Comparison of ENCODE assay signal across 21 mouse cellular contexts in the genomic region with DNA sequence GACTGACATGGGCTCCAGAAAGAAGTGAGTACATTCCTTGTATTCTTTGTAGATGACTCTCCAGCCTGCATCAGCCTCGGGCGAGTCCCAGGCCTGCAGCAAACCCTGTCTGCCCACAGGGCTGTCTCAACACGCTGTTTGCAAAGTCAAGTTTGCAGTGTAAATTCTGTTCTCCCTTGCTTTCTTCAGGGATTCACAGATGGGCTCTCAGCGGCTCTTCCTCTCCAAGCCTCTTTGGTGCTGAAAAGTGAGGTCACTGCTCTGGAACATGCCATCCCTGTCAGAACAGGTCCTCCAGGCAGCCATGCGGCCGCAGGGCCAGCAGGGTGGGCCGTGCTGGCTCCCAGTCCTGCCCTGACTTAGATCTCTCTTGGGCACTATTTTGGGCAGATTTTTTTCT. TPM values are rescaled to one million over a fixed set of nuclear protein-coding genes. Genes with fewer than 3 reads are reported as not detected.
A peak's percentile ranks its signal among the peaks of the same experiment; 100 is the strongest.
DNase-seq lines count a peak whose midpoint lies in the region; ATAC-seq lines count a peak whose summit lies in the region.
"Had no signal": no experiment of that assay in that cellular context is flagged by ENCODE, and none has a peak within 500 bp of the region (broad histone marks: within the 10 kb centered on the region; RNA-seq: fewer than 3 reads in every experiment).

No protein-coding gene starts in this region.

- H3K27ac ChIP-seq in heart, embryonic 12.5 days (ENCODE audit: poor library complexity, severe bottlenecking): peak overlapping the region; percentile 31; the same call in 1 of the 2 replicates
- peak overlapping the region; percentile 5; the same call in 1 of the 2 replicates for H3K27ac ChIP-seq in stomach, embryonic 16.5 days (ENCODE audit: low read length)
- H3K27ac ChIP-seq: embryonic facial prominence, embryonic 13.5 days; hindbrain, postnatal 0 days; liver, embryonic 15.5 days; midbrain, embryonic 15.5 days had no signal

- no peaks in the 10 kb centered on the region for H3K27me3 ChIP-seq in heart, embryonic 12.5 days (replicated peaks)
- no peaks in the 10 kb centered on the region for H3K27me3 ChIP-seq in stomach, embryonic 16.5 days (ENCODE audit: control insufficient read depth, insufficient read depth, low read length)
- H3K27me3 ChIP-seq: embryonic facial prominence, embryonic 13.5 days; liver, embryonic 15.5 days; midbrain, embryonic 15.5 days had no signal

- 49% methylated on average over 7 of the region's 7 CpGs for WGBS in heart, embryonic 12.5 days
- 67% methylated on average over 7 of the region's 7 CpGs for WGBS in stomach, embryonic 16.5 days

- H3K9me3 ChIP-seq in heart, embryonic 12.5 days (replicated peaks): no peaks in the 10 kb centered on the region
- no peaks in the 10 kb centered on the region for H3K9me3 ChIP-seq in stomach, embryonic 16.5 days (replicated peaks; ENCODE audit: control insufficient read depth, low read length)
- H3K9me3 ChIP-seq: embryonic facial prominence, embryonic 13.5 days; forebrain, embryonic 10.5 days; liver, embryonic 15.5 days; megakaryocyte, embryonic 14.5 days; midbrain, embryonic 15.5 days had no signal

- peak; percentile 41 to 46 for DNase-seq in cerebellum, adult 18-20 months
- no peak for DNase-seq in cerebellum, postnatal 14 days
- no peak for DNase-seq in heart, adult 9 months (ENCODE audit: low spot score in 2 of 2)
- DNase-seq in cerebellum, adult 9-10 months: peak; percentile 46
- DNase-seq in kidney, adult 11 months: no peak
- DNase-seq: adrenal gland, postnatal 14 days; B cell, adult 2 months; gastrocnemius, postnatal 10 days; kidney, adult 9 months; kidney, postnatal 4 days; lung, postnatal 10 days; right cerebral cortex, adult 18-20 months; spleen, adult 18-20 months had no signal

- H3K4me2 ChIP-seq in heart, embryonic 12.5 days: no peak overlapping the region
- H3K4me2 ChIP-seq in stomach, embryonic 16.5 days (ENCODE audit: low read depth, low read length): no peak overlapping the region
- H3K4me2 ChIP-seq: embryonic facial prominence, embryonic 13.5 days; liver, embryonic 15.5 days; midbrain, embryonic 15.5 days had no signal

- H3K9ac ChIP-seq in heart, embryonic 12.5 days: no peak overlapping the region
- H3K9ac ChIP-seq in stomach, embryonic 16.5 days (ENCODE audit: low read length): no peak overlapping the region
- H3K9ac ChIP-seq: embryonic facial prominence, embryonic 13.5 days; liver, embryonic 15.5 days; midbrain, embryonic 15.5 days had no signal

- H3K4me1 ChIP-seq in heart, embryonic 12.5 days (replicated peaks): peaks cover 65% of the 10 kb centered on the region
- H3K4me1 ChIP-seq in stomach, embryonic 16.5 days (ENCODE audit: control insufficient read depth, insufficient read depth, low read length): peaks cover 17% of the 10 kb centered on the region

- no peaks in the 10 kb centered on the region for H3K36me3 ChIP-seq in heart, embryonic 12.5 days
- H3K36me3 ChIP-seq in stomach, embryonic 16.5 days (ENCODE audit: control insufficient read depth, insufficient read depth, low read length): no peaks in the 10 kb centered on the region
- H3K36me3 ChIP-seq: embryonic facial prominence, embryonic 13.5 days; forebrain, embryonic 10.5 days; liver, embryonic 15.5 days; midbrain, embryonic 15.5 days had no signal

- no peak for ATAC-seq in heart, embryonic 12.5 days (ENCODE audit: insufficient number of reproducible peaks, low FRiP score)
- ATAC-seq in stomach, embryonic 16.5 days (ENCODE audit: insufficient read depth, low FRiP score): no peak
- ATAC-seq: hindbrain, postnatal 0 days; midbrain, embryonic 15.5 days had no signal

- no peak overlapping the region for H3K4me3 ChIP-seq in heart, embryonic 12.5 days
- H3K4me3 ChIP-seq in stomach, embryonic 16.5 days (replicated peaks; ENCODE audit: low read length): no peak overlapping the region
- H3K4me3 ChIP-seq: embryonic facial prominence, embryonic 13.5 days; forebrain, embryonic 10.5 days; liver, embryonic 15.5 days; midbrain, embryonic 15.5 days had no signal

RNA-seq across cellular contexts. Expression of a gene that starts 56.6 kb away (rescaled TPM):
- polyA plus RNA-seq in heart, embryonic 12.5 days (2016; fragmentation: Nextera tagmentation; extraction: Ambion mirVana): 2.4 and 2.6 TPM in 2 replicates
- polyA plus RNA-seq in stomach, embryonic 16.5 days (2015; fragmentation: Nextera tagmentation; extraction: Ambion mirVana): 1.6 and 2.2 TPM in 2 replicates

Comparison
In these comparisons a context has a peak if more than half of its experiments do, and no peak if none do; other contexts are left out.
1. DNase-seq: peak in cerebellum, adult 18-20 months (2 of 2) and cerebellum, adult 9-10 months (single experiment); none in cerebellum, postnatal 14 days (0 of 2), heart, adult 9 months (0 of 2) and kidney, adult 11 months (single experiment).